Mouse (Mus musculus): ENCODE measurements around the gene Ctcfl.

Gene Ctcfl

DNA sequence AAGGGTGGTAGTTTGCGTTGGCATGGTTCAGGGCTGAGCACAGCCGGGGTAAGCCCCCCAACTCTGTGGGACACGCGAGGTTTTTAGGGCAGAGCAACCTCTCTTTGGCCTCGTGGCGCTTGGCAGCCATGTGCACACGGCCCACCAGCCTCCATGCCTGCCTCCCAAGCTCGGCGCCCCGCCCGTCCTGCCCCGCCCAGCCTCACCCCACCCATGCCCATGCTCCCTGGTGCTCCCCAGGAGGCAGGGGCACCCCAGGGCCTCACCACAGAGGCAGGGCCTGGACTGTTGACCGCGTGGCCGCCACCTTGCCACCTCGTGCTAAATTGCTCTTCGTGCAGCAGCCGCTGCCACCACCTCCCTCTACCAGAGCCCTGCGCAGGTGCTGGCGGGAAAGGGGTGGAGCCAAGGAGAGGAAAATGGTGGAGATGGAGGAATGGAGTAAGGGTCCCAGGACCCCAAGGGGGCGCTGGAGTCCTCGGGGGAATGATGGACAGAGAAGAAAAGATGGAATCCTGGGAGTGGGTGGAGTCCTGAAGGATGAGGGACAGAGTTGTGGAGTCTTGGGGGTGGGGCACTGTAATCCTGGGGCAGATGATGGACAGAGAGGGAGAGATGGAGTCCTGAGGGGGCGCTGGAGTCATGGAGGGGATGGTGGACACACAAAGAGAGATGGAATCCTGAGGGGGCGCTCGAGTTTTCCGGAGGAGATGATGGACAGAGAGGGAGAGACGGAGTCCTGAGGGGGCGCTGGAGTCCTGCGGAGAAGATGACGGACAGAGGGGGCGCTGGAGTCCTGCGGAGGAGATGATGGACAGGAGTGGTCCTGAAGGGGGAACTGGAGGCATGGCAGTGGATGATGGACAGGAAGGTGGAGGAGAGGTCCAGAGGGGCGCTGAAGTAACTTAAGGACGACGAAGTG is at the start of gene Ctcfl:
Gene Ctcfl (minus strand): TSS at position 503 of the 922 bp plus-strand sequence.
- DNase-seq (ENCODE audit: low read depth, low spot score), result peak; percentile 76

DNA sequence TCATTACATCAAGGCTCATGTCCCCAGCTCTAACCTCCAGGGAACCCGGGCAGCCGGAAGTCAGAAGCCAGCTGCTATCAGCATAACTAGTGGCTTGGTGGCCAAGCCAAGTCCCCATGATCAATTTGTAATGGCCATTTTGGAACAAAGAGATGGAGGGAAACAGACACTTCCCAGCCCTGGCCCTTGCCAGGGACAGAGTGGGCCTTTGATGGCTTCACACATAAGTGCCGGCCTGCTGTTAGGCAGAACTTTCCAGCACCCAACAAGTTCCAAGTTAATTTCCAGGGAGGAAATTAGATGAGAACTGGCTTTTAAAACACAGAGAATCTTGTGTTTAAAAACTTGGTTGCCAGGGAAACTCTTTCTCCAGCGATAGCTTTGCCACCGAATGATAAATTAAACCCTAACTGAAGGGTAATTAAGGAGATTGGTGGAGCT is 49.1 kb upstream of the Ctcfl start:
- no peak for DNase-seq (ENCODE audit: low read depth, low spot score)

DNA sequence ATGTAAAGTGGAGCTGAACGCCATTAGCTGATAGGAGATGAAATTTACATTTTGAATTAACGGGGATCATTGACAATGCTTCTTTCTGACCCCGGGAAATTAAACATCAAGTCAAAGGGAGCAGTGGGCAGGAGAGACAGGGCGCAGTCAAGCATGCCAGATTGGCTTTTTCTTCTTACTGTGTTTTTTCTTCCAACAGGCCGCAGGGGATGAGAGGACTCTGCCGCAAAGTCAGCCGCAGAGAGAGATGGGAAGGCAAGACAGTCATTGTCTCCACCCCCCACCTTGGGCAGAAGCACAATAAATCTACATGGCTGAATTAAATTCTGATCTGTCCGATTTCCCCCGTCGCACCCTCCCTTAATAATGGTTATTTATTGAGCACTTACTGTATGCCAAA is 46.0 kb upstream of the Ctcfl start:
- no peak for DNase-seq (ENCODE audit: low read depth, low spot score)

DNA sequence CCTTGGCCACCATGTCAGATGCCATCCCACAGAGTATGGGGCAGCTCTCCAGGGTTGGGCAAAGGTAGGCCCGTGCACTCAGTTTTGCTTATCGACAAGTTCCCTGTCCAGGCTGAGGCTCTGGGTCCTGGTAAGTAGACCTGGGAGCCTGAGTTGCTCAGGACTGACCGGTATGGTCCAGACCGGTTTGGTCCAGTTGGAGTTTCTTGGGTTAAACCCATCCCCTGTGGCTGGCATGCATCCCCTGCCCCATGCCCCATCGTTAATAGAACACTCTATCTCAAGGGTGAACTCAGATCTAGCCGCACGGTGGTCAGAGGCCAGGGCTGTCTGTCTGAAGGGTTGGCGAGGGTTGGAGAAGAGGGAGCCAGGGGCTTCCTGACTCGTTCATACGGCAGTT is 45.6 kb upstream of the Ctcfl start:
- DNase-seq (ENCODE audit: low read depth, low spot score), result no peak

DNA sequence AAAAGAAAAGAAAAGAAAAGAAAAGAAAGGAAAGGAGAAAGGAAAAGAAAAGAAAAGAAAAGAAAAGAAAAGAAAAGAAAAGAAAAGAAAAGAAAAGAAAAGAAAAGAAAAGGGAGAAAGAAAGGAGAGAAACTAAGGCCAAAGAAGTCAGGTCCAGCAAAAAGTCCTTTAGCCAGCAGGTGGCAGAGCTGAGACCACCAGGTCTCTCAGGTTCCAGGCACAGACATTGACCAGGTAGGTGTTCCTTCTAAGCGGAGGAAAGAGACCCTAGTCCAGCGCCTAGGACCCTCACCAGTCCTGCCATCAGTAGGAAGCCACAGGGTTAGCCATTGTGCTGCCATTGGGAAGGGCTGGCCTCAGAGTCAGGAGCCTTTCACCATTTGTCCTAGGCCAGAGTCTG is 45.0 kb upstream of the Ctcfl start:
- DNase-seq (ENCODE audit: low read depth, low spot score), result peak; percentile 50

DNA sequence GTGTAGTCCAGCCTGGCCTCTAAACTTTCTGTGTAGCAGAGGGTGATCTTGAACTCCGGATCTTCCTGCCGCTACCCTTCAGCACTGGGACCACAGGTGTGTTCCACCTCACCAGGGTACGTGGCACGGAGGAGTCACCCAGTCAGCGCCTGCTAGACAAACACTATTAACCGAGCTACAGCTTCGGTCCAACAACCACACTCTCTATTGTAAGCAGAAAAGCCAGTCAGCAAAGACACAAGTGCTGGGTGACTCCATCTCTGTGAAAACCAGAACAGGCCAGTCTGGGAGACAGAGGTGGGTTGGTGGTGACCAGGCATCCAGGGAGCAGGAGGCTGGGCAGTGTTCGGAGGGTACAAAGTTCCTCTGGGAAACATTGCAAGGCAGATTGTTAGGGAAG is 44.1 kb upstream of the Ctcfl start:
- no peak for DNase-seq (ENCODE audit: low read depth, low spot score)

DNA sequence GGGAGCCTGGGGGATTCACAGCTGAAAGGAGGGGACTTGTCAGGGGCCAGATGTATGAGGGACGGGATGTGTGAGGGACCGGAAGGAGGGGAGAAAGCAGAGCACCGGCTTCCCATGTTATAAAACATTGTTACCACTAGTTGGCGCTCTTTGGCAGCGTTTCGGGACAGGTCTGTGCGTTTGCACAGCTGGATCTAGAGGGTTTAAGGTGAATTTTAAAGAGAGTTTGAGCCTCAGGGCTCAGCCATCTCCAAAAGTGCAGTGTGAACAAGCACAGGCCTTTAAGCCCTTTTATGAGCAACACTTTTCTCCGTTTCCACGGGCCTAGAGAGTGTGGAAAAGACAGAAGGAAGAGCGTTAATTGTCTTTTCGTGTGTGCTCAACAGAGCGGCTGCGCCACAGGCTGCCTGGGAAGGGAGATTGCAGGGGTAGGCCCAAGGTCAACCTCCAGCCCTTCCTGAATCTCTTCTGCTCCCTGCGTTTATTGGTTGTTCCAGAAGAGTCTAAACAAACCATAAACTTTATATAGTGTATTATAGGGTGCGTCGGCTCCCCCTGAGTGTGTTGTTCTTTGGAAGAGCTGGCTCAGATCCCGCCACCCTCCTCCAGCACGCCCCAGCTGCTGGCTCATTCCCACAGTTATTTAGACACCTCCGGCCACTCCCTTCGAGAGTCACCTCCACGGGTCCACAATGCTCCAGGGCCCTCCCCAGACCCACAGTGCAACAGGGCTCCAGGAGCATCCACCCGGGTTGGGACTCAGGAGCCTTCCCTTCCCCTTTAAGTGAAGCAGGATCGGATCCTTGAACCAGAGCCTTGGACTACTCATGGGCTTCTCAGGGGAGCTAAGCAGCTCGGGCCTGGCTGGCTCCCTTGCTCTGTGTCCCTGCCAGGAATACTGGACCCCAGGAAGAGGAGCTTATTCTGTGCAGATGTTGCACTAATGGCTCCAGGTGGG is 40.3 kb upstream of the Ctcfl start:
- peak; percentile 94 for DNase-seq (ENCODE audit: low read depth, low spot score)

DNA sequence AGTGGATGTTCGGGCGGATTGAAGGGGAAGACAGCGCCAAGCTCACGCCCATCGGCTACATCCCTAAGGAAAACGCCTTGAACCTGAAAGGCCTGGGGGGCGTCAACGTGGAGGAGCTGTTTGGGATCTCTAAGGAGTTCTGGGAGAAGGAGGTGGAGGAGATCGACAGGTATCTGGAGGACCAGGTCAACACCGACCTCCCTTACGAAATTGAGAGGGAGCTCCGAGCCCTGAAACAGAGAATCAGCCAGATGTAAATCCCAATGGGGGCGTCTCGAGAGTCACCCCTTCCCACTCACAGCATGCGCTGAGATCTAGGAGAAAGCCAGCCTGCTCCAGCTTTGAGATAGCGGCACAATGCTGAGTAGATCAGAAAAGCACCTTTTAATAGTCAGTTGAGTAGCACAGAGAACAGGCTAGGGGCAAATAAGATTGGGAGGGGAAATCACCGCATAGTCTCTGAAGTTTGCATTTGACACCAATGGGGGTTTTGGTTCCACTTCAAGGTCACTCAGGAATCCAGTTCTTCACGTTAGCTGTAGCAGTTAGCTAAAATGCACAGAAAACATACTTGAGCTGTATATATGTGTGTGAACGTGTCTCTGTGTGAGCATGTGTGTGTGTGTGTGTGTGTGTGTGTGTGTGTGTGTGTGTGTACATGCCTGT is 39.2 kb upstream of the Ctcfl start:
- DNase-seq (ENCODE audit: low read depth, low spot score), result no peak

DNA sequence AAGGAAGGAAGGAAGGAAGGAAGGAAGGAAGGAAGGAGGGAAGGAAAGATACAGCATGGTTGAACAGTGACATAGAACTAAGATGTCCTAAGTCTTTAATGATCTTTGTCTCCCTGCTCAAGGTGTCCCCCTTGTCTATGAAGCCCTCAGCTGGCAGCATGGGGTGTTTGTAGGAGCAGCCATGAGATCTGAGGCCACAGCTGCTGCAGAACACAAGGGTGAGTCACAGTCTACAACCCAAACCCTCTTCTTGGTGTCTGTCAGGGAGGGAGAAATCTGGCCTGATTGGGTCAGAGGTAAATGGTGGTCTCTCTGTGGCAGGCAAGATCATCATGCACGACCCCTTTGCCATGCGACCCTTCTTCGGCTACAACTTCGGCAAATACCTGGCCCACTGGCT is 38.5 kb upstream of the Ctcfl start:
- DNase-seq (ENCODE audit: low read depth, low spot score), result no peak

DNA sequence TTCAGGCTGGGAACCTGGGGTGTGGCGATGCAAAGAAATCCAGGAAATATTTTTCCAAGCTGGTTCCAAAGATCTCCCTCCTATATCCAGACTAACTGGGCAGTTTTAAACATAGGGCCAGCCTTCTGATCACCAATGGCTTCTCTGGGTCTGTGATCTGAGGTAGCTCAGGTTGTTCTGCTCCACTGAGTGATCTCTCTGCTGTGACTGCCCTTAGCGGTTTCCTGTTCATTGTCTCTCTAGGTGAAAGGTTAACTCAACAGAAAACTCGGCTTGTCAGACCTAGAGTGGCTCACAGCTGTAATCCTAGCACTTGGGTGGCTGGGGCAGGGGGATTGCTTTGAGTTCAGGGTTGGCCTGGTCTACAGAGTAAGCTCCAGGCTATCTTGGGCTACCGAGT is 38.1 kb upstream of the Ctcfl start:
- DNase-seq (ENCODE audit: low read depth, low spot score), result no peak

DNA sequence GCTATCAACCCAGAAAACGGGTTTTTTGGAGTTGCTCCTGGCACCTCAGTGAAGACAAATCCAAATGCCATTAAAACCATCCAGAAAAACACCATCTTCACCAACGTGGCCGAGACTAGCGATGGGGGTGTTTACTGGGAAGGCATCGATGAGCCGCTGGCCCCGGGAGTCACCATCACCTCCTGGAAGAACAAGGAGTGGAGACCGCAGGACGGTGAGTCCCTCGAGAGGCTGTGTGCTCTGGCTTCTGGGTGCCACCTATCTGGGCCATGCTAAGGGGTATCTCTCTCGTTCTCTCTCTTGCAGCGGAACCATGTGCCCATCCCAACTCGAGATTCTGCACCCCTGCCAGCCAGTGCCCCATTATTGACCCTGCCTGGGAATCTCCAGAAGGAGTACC is 37.6 kb upstream of the Ctcfl start:
- DNase-seq (ENCODE audit: low read depth, low spot score), result no peak

DNA sequence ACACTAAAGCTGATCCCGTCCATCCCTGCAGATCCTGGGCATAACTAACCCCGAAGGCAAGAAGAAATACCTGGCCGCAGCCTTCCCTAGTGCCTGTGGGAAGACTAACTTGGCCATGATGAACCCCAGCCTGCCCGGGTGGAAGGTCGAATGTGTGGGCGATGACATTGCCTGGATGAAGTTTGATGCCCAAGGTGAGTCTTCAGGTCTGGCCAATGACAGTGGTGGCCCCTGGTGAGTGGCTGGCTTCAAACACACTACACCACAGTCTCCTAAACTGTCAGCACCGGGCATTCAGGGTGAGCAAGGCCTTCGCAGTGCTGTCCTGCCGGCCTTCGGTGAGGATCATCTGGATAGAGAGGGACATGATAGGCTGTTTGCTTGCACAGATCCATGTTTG is 36.6 kb upstream of the Ctcfl start:
- DNase-seq (ENCODE audit: low read depth, low spot score), result no peak

DNA sequence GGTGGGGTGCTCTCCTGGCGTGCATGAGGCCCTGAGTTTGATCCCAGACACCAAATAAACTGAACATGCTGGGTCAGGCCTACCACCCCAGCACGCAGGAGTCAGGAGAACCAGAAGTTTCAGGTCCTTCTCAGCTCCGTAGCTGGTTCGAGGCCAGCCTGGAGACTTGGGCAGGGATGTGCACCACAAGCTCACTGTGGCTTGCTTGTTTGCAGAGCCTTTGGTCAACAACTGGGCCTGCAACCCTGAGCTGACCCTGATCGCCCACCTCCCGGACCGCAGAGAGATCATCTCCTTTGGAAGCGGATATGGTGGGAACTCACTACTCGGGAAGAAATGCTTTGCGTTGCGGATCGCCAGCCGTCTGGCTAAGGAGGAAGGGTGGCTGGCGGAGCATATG is 35.6 kb upstream of the Ctcfl start:
- no peak for DNase-seq (ENCODE audit: low read depth, low spot score)

DNA sequence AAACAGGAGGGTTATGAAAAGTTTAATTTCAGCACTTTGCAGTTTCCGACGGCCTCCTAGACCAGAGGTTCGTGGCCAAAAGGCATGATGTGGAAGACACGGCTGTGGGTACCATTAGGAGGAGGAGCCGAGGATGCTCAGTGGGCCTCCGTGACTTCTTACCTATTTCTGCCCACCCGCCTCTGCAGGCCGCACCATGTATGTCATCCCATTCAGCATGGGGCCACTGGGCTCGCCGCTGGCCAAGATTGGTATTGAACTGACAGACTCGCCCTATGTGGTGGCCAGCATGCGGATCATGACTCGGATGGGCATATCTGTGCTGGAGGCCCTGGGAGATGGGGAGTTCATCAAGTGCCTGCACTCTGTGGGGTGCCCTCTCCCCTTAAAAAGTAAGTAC is 35.2 kb upstream of the Ctcfl start:
- no peak for DNase-seq (ENCODE audit: low read depth, low spot score)

DNA sequence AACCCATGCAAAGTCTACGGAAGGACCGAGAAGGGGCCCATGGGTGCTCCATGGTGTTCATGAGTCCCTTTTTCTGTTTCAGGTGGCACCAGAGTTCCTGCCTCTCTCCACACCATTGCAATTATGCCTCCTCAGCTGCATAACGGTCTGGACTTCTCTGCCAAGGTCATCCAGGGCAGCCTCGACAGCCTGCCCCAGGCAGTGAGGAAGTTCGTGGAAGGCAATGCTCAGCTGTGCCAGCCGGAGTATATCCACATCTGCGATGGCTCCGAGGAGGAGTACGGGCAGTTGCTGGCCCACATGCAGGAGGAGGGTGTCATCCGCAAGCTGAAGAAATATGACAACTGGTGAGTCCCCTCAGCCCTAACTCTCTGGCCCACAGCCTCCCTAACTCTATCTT is 33.9 kb upstream of the Ctcfl start:
- no peak for DNase-seq (ENCODE audit: low read depth, low spot score)

DNA sequence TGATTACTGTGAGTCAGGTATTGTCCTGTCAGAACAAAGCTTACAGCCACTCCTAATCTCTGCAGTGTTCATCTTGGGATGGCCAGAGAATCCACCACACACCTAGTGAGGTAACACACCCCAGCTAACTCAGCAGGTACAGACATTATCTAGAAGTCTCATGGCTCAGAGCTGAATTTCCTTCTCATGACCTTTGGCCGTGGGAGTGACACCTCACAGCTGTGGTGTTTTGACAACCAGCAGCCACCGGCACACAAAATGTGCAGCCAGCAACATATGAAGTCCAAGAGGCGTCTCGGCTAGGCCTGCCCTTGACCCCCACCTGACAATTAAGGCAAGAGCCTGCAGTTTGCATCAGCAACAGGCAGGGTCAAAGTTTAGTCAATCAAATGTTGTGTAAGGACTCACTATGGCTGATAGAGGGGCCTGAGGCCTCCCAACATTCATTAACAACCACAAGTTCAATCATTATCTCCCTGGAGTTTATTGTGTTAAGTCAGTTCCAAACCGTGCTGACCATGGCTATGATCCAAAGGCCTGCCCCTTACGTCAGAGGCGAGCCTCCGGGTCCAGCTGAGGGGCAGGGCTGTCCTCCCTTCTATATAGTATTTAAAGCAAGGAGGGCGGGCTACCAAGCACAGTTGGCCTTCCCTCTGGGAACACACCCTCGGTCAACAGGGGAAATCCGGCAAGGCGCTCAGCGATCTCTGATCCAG is 33.3 kb upstream of the Ctcfl start, which contains the start of gene Pck1:
Gene Pck1 (plus strand): TSS at position 613 of the 716 bp plus-strand sequence.
- DNase-seq (ENCODE audit: low read depth, low spot score), result no peak

DNA sequence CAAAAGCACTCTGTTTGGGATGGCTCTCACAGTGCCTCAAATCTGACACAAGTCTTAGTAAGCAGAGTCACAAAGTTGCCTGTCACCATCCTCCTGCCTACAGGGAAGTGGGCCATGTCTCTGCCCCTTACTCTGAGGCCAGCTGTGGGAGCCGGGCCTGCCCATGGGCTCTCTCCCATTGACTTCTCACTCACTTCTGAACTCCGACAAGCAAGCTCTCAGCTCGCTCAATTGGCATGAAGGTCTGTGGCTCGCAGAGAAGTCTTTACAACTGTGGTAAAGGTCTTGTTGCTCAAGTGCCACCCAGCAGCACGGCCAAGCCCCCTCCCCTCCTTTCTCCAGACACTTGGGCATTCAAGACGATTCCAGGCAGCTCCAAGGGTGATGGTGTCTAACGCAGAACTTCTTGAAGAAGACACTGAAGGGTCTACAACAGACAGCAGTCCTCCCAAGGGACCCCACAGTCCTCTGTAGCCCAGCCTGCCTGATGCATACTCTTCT is 32.5 kb upstream of the Ctcfl start:
- DNase-seq (ENCODE audit: low read depth, low spot score), result no peak

DNA sequence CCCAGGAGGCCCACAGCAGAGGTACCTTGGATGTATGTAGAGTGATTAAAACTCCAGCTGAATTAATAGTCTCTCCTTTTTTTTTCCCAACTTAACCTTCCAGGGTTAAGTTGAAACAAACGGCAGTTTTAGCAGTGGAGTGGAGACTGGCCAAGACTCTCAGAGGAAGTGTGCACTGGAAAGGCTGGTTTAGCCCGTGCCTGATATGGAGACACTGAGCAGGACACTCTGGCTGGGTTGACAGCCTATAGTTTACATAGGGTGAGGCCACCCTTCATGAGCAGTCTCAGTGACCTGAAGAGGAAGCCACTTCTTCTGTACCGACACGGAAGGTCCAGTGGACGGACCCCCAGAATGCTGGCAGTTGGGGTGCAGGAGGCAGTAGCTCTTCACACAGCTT is 32.0 kb upstream of the Ctcfl start:
- no peak for DNase-seq (ENCODE audit: low read depth, low spot score)

DNA sequence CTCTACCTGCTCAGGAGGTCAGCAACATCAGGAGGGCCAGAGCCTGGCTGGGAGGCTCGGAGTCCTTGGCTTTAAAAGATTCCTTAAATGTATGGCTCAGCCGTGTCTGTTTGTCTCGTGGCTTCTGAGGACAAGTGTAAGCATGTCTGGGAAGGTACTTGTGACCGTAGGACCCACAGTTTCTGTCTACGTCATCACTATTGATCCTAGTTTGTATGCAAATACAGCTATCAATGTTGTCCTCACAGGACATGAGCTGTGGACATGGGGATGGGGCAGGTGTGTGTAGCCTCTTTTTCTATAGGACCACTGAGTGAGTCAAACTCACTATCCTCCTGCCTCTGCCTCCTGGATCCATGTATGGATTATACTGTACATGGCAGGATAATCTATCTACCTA is 28.7 kb upstream of the Ctcfl start:
- DNase-seq (ENCODE audit: low read depth, low spot score), result no peak

DNA sequence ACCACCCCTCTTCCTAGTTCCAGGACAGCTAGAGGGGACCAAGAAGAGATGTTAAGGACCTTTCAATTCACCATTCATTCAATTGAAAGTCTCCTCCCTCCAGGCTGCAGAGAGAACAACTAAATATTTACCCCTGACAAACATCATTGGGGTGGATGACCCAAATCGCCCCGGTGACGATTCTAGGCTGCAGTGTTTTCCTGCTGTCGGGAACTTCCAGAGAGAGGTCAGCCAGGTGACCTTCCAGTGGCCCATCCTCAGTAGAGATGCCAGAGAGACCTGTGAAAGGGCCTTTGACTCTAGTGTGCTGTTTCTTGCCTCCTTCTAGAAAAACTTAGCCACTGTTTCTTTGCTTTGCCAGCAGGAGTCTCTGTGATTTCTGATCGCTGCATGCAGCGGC is 27.4 kb upstream of the Ctcfl start:
- DNase-seq (ENCODE audit: low read depth, low spot score), result no peak

DNA sequence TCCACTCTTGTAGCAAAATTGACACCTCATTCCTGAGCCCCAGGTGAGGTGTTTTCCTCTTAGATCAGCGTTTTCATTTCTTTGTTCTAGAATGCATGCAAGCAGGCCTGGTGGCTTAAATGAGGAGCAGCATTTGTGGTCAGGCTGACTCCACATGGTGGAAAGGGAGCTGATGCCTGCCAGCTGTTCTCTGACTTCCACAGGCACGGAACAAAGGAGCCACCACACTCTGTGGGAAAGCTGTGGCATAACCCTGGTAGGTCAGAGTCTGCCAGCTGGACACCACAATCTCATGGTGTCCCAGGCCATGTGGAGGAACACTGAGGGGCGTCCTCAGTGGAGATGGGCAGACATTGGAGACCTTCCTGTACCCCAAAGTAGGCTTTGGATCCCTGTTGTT is 26.5 kb upstream of the Ctcfl start:
- no peak for DNase-seq (ENCODE audit: low read depth, low spot score)

Data from R1 (cell line).